Comparison of ENCODE assay signal across 16 mouse cellular contexts in genomic region chr14:12397561-12397960, GRCm38 (mm10). TPM values are rescaled to one million over a fixed set of nuclear protein-coding genes. Genes with fewer than 3 reads are reported as not detected.
DNase-seq lines count a peak whose midpoint lies in the region; ATAC-seq and TF ChIP-seq lines count a peak whose summit lies in the region.
"Had no signal": no experiment of that assay in that cellular context is flagged by ENCODE, and none has a peak within 500 bp of the region (broad histone marks: within the 10 kb centered on the region; RNA-seq: fewer than 3 reads in every experiment).

No protein-coding gene starts in this region.

- intact Hi-C loops in left cerebral cortex, adult 2 months (cut with DNase I): loop anchor here (2.0 kb wide), 1 partner anchor 133 kb away; no protein-coding TSS in a partner anchor

- TF ChIP-seq CTCF in left cerebral cortex, adult 2 months (IDR thresholded peaks at IDR 0.05): peak; percentile 54

- no peak overlapping the region for H3K4me3 ChIP-seq in left cerebral cortex, adult 2 months

- peak; percentile 72 for ATAC-seq in frontal cortex, adult (ENCODE audit: low TSS enrichment)
- ATAC-seq in megakaryocyte progenitor cell, adult 5-6 weeks (replicated peaks; ENCODE audit: poor library complexity): 0 out of 2 replicates have a peak, but pooled peaks have one; percentile 44
- ATAC-seq: forebrain, embryonic 16.5 days; inflammation-experienced regulatory T-cells, adult 6 months had no signal

- no peak for DNase-seq in frontal cortex, postnatal 10 days (ENCODE audit: low spot score in 2 of 2)
- no peak for DNase-seq in left cerebral cortex, adult 2 months (ENCODE audit: extremely low spot score in 1 of 2, low spot score in 2 of 2)
- no peak for DNase-seq in left cerebral cortex, adult 8-10 months (ENCODE audit: low spot score in 2 of 2)
- DNase-seq in R1 (ENCODE audit: low read depth, low spot score): peak; percentile 30
- no peak for DNase-seq in spleen, postnatal 10 days (ENCODE audit: low spot score in 2 of 2)
- no peak for DNase-seq in cerebellum, adult 9-11 months
- DNase-seq: cerebellum, postnatal 14 days; heart, postnatal 14 days; right cerebral cortex, postnatal 25 days; thymus, postnatal 25 days had no signal

- H3K27ac ChIP-seq in left cerebral cortex, adult 2 months: no peak overlapping the region
- H3K27ac ChIP-seq: liver, embryonic 14.5 days had no signal

RNA-seq across cellular contexts. Expression of gene Fezf2, which starts 49.6 kb away (rescaled TPM):
- total RNA-seq in left cerebral cortex, adult 2 months (2021): 10 to 100 TPM; 28.6 to 33.1 TPM
- 10 to 100 TPM; 25.8 to 29.3 (median 28.4) TPM for total RNA-seq in left cerebral cortex, adult 8-10 months (2022)
- not detected in 2 replicates for total RNA-seq in megakaryocyte progenitor cell, adult 5-6 weeks (2015)
- total RNA-seq in megakaryocyte progenitor cell, adult 5-6 weeks (2017): not detected in 2 replicates
- total RNA-seq: monocyte, adult 5-6 weeks had no signal

Comparison
In these comparisons a context has a peak if more than half of its experiments do, and no peak if none do; other contexts are left out.
1. RNA of gene Fezf2, which starts 49.6 kb away (total RNA-seq): 28.6 to 33.1 TPM in left cerebral cortex, adult 2 months and 25.8 to 29.3 TPM in left cerebral cortex, adult 8-10 months; not detected in megakaryocyte progenitor cell, adult 5-6 weeks; every median in the first group is over 10 times any median in the second.